Mouse (Mus musculus) midbrain, embryonic 15.5 days (tissue): ENCODE measurements around the gene Gm10382. TPM values are rescaled to one million over a fixed set of nuclear protein-coding genes. Genes with fewer than 3 reads are reported as not detected.
"Not testable (repeated sequence)": the region's sequence is repeated elsewhere in the genome, so short reads cannot be mapped to it uniquely, and the experiment has no call there.

Source experiments
- ATAC-seq: fragments of 200-750 bp; cut with Nextera tagmentation; replicated peaks from 2 replicates; pipeline ENCODE4 v1.8.0; 2017; ENCODE audit warnings: moderate TSS enrichment
- H3K27ac ChIP-seq: fragments of 300-500 bp; sonication (generic); 2 replicates; pipeline ENCODE4 v1.5.1; 2015; ENCODE audit warnings: mild to moderate bottlenecking, inconsistent platforms
- H3K27me3 ChIP-seq: fragments of 300-500 bp; sonication (generic); replicated peaks from 2 replicates; pipeline ENCODE4 v1.6.1; 2015; ENCODE audit warnings: inconsistent platforms
- H3K36me3 ChIP-seq: fragments of 300-500 bp; sonication (generic); replicated peaks from 2 replicates; pipeline ENCODE4 v1.6.1; 2015; ENCODE audit warnings: inconsistent platforms
- H3K4me1 ChIP-seq: fragments of 300-500 bp; sonication (generic); 2 replicates; pipeline ENCODE4 v1.6.1; 2015; ENCODE audit warnings: inconsistent platforms
- H3K4me2 ChIP-seq: fragments of 300-500 bp; sonication (generic); 2 replicates; pipeline ENCODE4 v1.6.1; 2015; ENCODE audit warnings: inconsistent platforms, mild to moderate bottlenecking, moderate library complexity
- H3K4me3 ChIP-seq: fragments of 300-500 bp; sonication (generic); 2 replicates; pipeline ENCODE4 v1.5.1; 2015; ENCODE audit warnings: mild to moderate bottlenecking, inconsistent platforms
- H3K9ac ChIP-seq: fragments of 300-500 bp; sonication (generic); 2 replicates; pipeline ENCODE4 v1.6.1; 2015; ENCODE audit warnings: mild to moderate bottlenecking, inconsistent platforms
- H3K9me3 ChIP-seq: fragments of 300-500 bp; sonication (generic); 2 replicates; pipeline ENCODE4 v1.6.1; 2016; ENCODE audit warnings: inconsistent platforms
- WGBS: fragments of 180-500 bp; shearing (Covaris S2); methylation state at CpG from one replicate; pipeline ENCODE4 v1.1.7; 2015; ENCODE audit warnings: mixed read lengths; 5-methylcytosine and 5-hydroxymethylcytosine counted together
- polyA plus RNA-seq: library from polyadenylated mRNA; unstranded; fragments of >200 nt; fragmentation: Nextera tagmentation; extraction: Ambion mirVana; gene quantifications from 2 replicates; pipeline ENCODE4 v1.2.1, GENCODE M21; 2015

The Gm10382 gene
- polyA plus RNA-seq, 1 experiment from 2014 or later = 0.86 TPM

DNA sequence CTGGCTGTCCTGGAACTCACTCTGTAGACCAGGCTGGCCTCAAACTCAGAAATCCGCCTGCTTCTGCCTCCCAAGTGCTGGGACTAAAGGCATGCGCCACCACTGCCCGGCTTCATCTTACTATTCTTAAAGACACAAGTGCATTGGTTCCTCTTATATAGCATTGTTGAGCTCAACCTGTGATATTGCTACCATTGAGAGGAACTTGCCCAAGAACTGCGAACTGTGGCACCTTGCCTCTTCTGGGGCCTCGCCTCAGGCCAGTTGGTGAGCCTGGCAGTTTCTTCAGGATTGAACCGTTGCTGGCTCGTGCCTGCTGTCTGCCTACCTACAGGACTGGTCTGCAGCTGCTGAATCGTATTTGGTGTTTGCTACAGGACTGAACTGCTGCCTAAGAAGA is 23.4 kb downstream of the Gm10382 start:
- H3K36me3 ChIP-seq = peaks cover 40% of the 10 kb centered on the region
- not testable (repeated sequence) for H3K9ac ChIP-seq, H3K4me2 ChIP-seq, H3K27me3 ChIP-seq, ATAC-seq, H3K27ac ChIP-seq, H3K4me3 ChIP-seq, H3K4me1 ChIP-seq, H3K9me3 ChIP-seq
- 93% methylated on average over 8 of the region's 8 CpGs for WGBS

DNA sequence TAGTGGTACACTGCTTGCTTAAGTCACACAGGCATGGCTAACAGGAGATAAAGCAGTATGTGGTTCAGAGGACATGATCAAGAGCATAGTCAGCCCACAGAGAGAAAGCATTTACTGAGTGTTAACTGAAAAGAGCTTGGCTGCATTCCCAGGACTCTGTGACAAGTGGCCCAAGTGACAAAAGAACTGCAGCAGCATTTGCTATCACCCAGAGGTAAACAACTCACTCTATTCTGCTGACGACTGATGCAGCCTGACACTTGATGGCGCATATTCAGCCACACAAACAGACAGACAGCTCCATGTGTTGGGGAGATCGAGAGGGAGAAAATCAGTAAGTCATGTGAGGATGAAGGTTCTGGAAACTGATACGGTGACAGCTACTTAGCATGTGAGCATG is 24.6 kb downstream of the Gm10382 start:
- Histone ChIP-seq H3K9ac (no peak overlapping the region), H3K27ac (no peak overlapping the region), H3K4me1 (0 out of 2 replicates have a peak, but pooled peaks cover 4% of the 10 kb centered on the region), H3K36me3 (peaks cover 50% of the 10 kb centered on the region), H3K4me2 (no peak overlapping the region), H3K9me3 (no peaks in the 10 kb centered on the region), H3K4me3 (no peak overlapping the region), H3K27me3 (no peaks in the 10 kb centered on the region)
- ATAC-seq = no peak
- 76% methylated on average over 4 of the region's 4 CpGs for WGBS

DNA sequence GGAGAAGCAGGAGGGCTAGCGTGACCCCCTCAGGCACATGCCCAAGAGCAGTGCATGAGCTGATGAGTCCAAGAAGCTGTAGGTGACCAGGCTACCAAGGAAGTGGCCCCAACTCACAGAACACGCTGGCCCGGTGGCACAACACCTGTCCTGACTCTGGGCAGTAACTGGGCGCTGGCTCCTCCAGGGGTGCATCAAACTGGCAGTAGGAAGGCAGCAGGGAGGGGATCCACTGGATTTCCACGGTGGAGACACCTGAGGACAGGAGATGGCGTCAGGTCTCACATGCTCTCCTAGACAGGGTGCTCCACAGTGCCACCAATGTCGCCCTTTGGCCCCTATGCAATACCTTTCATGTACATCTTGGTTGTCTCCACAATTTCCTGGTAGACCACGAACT is 27.1 kb downstream of the Gm10382 start:
- no peak overlapping the region for H3K4me2 ChIP-seq
- H3K9ac ChIP-seq = no peak overlapping the region
- no peak overlapping the region for H3K27ac ChIP-seq
- H3K27me3 ChIP-seq = no peaks in the 10 kb centered on the region
- ATAC-seq = no peak
- no peaks in the 10 kb centered on the region for H3K4me1 ChIP-seq
- H3K9me3 ChIP-seq = no peaks in the 10 kb centered on the region
- no peak overlapping the region for H3K4me3 ChIP-seq
- H3K36me3 ChIP-seq = peaks cover 62% of the 10 kb centered on the region
- 97% methylated on average over 8 of the region's 8 CpGs for WGBS

DNA sequence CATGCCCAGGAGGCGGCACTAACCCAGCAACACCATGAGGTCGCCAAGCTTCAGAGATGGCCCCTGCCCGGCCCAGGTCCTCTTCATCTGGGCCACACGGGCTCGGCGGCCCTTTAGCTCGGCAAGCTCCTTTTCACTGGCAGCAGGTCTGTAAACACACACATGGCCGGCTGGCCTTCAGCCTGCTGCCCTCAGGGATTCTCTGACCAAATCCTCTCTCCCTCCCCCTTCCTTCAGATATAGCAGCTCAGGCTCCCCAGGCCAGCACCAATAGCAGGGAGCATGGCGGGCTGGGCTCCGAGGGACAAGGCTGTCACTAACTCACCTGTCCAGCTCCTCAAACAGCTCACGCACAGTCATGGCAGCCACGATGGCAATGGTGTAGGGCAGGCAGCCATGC is 29.5 kb downstream of the Gm10382 start:
- no peak overlapping the region for H3K9ac ChIP-seq
- ATAC-seq = no peak
- 89% methylated on average over 12 of the region's 12 CpGs for WGBS
- H3K27ac ChIP-seq = no peak overlapping the region
- no peaks in the 10 kb centered on the region for H3K4me1 ChIP-seq
- H3K36me3 ChIP-seq = peaks cover 79% of the 10 kb centered on the region
- H3K4me2 ChIP-seq = no peak overlapping the region
- H3K9me3 ChIP-seq = no peaks in the 10 kb centered on the region
- H3K27me3 ChIP-seq = no peaks in the 10 kb centered on the region
- no peak overlapping the region for H3K4me3 ChIP-seq

DNA sequence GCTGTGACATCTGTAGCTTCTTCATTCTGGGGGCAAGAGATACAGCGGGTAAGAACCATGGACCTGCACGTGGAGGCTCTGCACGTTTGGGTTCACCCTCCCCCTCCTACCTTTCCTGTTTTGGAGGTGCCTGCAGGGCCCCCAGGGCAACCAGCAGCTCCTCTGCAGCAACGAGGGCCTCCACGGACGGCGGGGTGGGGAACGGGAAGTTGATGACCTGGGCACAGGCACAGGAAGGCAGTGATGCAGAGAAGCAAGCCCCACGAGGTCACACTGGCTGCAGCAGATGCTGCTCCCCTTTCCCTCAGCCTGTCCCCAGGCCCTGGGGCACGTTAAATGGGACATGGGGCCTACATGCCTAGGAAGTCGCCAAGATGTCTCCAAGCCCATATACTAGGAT is 30.0 kb downstream of the Gm10382 start:
- no peaks in the 10 kb centered on the region for H3K4me1 ChIP-seq
- 88% methylated on average over 11 of the region's 11 CpGs for WGBS
- no peak overlapping the region for H3K27ac ChIP-seq
- no peak overlapping the region for H3K4me2 ChIP-seq
- peaks cover 79% of the 10 kb centered on the region for H3K36me3 ChIP-seq
- no peaks in the 10 kb centered on the region for H3K9me3 ChIP-seq
- no peak overlapping the region for H3K9ac ChIP-seq
- no peak overlapping the region for H3K4me3 ChIP-seq
- no peak for ATAC-seq
- H3K27me3 ChIP-seq = no peaks in the 10 kb centered on the region

DNA sequence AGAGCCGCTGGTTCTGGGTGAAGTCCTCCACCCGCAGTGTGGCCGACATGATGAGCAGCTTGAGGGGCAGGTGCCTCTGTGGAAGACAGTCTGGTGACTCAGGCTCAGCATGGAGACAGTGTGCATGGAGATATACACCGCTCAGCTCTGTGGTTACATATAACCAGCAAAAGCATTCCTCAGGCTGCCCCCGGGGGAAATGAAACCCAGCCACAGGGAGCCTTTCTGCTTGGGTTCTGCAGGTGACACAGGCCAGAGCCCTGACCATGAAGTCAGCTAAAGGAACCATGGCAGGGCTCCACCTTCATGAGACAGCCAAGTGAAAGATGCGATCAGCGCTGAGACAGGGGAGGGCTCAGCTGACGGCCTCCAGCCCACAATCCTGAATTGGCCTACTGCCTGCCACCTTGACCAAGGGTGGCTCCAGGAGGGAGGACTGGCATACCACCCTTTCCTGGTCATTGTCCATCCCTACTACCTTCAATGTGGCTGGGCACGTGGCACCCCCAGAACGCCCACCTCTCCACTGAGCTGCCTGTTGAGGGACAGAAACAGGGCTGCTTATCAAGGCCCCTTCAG is 36.7 kb downstream of the Gm10382 start:
- H3K27me3 ChIP-seq = no peaks in the 10 kb centered on the region
- ATAC-seq = no peak
- no peaks in the 10 kb centered on the region for H3K4me1 ChIP-seq
- 95% methylated on average over 10 of the region's 10 CpGs for WGBS
- H3K9me3 ChIP-seq = no peaks in the 10 kb centered on the region
- no peak overlapping the region for H3K4me3 ChIP-seq
- H3K4me2 ChIP-seq = no peak overlapping the region
- peaks cover 85% of the 10 kb centered on the region for H3K36me3 ChIP-seq
- no peak overlapping the region for H3K9ac ChIP-seq
- H3K27ac ChIP-seq = no peak overlapping the region

DNA sequence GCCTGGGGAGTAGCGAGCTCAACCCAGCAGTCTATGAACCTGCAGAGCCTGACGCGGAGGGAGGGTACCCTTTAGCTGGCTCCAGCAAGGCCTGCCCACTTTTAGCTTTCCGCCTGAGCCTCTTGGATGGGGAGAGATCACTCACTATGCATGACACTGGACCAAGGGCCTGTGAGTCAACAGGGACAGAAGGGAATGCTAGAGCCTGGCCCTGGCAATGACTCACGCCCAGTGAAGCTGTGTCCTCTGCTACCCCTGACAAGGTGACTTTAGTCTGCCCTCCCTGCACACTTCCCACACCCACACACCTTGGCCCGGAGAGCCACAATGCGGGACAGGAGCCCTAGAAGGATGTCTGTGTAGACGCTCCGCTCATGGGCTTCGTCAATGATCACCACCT is 37.2 kb downstream of the Gm10382 start:
- Histone ChIP-seq H3K4me1 (no peaks in the 10 kb centered on the region), H3K36me3 (peaks cover 90% of the 10 kb centered on the region), H3K4me2 (no peak overlapping the region), H3K9ac (no peak overlapping the region), H3K27ac (no peak overlapping the region), H3K27me3 (no peaks in the 10 kb centered on the region), H3K9me3 (no peaks in the 10 kb centered on the region), H3K4me3 (no peak overlapping the region)
- ATAC-seq = no peak
- 90% methylated on average over 10 of the region's 10 CpGs for WGBS

DNA sequence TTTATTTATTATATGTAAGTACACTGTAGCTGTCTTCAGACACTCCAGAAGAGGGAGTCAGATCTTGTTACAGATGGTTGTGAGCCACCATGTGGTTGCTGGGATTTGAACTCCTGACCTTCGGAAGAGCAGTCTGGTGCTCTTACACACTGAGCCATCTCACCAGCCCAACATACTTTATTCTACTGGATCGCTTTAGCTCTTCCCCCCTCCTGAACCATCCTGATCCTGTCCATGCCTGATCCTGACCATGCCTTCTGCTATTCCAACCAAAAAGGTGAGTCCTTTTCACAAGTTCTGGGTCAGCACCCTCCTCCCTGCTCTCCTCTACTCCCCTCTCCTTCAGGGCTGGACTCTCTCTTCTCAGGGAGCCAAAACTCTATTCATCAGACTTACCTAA is 43.2 kb downstream of the Gm10382 start:
- not testable (repeated sequence) for ATAC-seq, H3K9ac ChIP-seq, H3K9me3 ChIP-seq, H3K27ac ChIP-seq, H3K4me3 ChIP-seq, H3K27me3 ChIP-seq
- Histone ChIP-seq H3K4me1 (peaks cover 12% of the 10 kb centered on the region), H3K36me3 (peaks cover 37% of the 10 kb centered on the region), H3K4me2 (peak overlapping the region; percentile 87; the same call in 1 of the 2 replicates)
- WGBS = 95% methylated on average over 2 of the region's 2 CpGs

DNA sequence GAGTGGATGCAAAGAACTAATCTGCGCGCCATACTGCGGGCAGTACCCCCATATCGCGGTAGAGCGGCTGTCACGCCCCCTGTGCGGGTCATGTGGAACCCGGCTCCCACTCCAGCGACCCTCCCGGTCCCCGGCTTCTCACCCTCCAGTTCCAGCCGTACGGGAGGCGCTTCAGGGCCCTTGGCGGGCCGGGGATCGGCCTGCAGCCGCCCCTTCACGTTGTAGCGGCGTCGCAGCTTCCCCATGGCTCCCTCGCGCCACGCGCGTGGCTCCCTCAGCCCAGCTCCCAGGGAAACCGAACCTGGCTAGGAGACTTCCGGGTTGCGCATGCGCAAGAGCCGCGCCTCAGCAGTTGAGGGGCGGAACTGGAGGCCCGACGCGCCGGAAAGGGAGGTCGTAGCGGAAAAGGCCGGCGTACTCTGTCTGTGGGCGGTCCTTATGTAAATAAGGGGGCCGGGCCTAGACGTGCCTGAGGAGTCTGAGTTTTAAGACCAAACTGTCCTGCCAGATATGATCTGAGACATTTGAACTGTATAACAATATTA is 44.7 kb downstream of the Gm10382 start, which contains the start of gene Dhx37:
TSS of gene Dhx37 (minus strand) at position 329 of the 545 bp plus-strand sequence.
- peak; percentile 97 for ATAC-seq
- peak within 1 kb of the TSS; percentile 87 for H3K4me2 ChIP-seq
- peaks cover 24% of the 10 kb centered on the region for H3K36me3 ChIP-seq
- H3K9me3 ChIP-seq = no peaks in the 10 kb centered on the region
- no peaks in the 10 kb centered on the region for H3K27me3 ChIP-seq
- H3K4me1 ChIP-seq = peaks cover 12% of the 10 kb centered on the region
- H3K27ac ChIP-seq = peak within 1 kb of the TSS; percentile 78
- H3K9ac ChIP-seq = peak within 1 kb of the TSS; percentile 83
- under 1% methylated on average over 46 of the region's 46 CpGs for WGBS
- H3K4me3 ChIP-seq = peak within 1 kb of the TSS; percentile 84

DNA sequence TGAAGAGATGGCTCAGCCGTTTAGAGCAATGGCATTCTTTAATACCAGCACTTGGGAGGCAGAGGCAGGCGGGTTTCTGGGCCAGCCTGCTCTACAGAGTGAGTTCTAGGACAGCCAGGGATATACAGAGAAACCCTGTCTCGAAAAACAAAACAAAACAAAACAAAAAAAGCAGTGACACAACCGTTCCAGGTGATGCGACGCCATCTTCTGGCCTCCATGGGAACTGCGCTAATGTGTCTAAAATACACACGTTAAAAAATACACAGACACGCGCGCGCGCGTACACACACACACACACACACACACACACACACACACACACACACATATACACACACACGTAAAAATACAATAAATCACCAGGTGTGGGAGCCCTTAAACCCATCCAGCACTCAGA is 45.2 kb downstream of the Gm10382 start:
- 60% methylated on average over 15 of the region's 15 CpGs for WGBS
- not testable (repeated sequence) for H3K27ac ChIP-seq

More for the DNA sequence above, 45.2 kb downstream of the Gm10382 start:
- Histone ChIP-seq H3K4me1 (peaks cover 12% of the 10 kb centered on the region), H3K4me2 (peak overlapping the region; percentile 87), H3K4me3 (peak overlapping the region; percentile 84), H3K36me3 (peaks cover 19% of the 10 kb centered on the region)
- not testable (repeated sequence) for H3K9ac ChIP-seq, H3K9me3 ChIP-seq, ATAC-seq, H3K27me3 ChIP-seq

Other genes with a start within 250 kb of the Gm10382 start
- 25.6 and 27.6 TPM in 2 replicates for gene Ncor2, start 210.1 kb upstream of the Gm10382 start, polyA plus RNA-seq
- gene Scarb1, start 48.2 kb upstream of the Gm10382 start, polyA plus RNA-seq = 40.3 and 45.9 TPM in 2 replicates
- gene Ubc, start 880 bp downstream of the Gm10382 start, polyA plus RNA-seq = 1,496 and 1,513 TPM in 2 replicates
- gene Dhx37, start 44.8 kb downstream of the Gm10382 start, polyA plus RNA-seq = 14.2 and 14.8 TPM in 2 replicates
- 36.4 and 37.9 TPM in 2 replicates for gene Bri3bp, start 52.2 kb downstream of the Gm10382 start, polyA plus RNA-seq
- 95.9 and 96.0 TPM in 2 replicates for gene Aacs, start 86.5 kb downstream of the Gm10382 start, polyA plus RNA-seq
- gene Tmem132b, start 142.5 kb downstream of the Gm10382 start, polyA plus RNA-seq = 6.8 and 8.1 TPM in 2 replicates